Mouse (Mus musculus): ENCODE results near the gene Pdxk.

Gene Pdxk

GRCm38 (mm10) chr10:78464201-78464791 lies 479 bp downstream of the Pdxk start:
- TF ChIP-seq GATA4 (IDR thresholded peaks at IDR 0.05; ENCODE audit: insufficient replicate concordance, low read length), result no peak

- no peak for TF ChIP-seq GATA4 (IDR thresholded peaks at IDR 0.05; ENCODE audit: insufficient replicate concordance, low read length)
Observed at GRCm38 (mm10) chr10:78463769-78464167, 1.0 kb downstream of the Pdxk start.

GRCm38 (mm10) chr10:78462945-78463768 lies 1.6 kb downstream of the Pdxk start:
- TF ChIP-seq GATA4 (IDR thresholded peaks at IDR 0.05; ENCODE audit: insufficient replicate concordance, low read length), result no peak

- TF ChIP-seq GATA4 (IDR thresholded peaks at IDR 0.05; ENCODE audit: insufficient replicate concordance, low read length), result no peak
Observed at GRCm38 (mm10) chr10:78461767-78462166, 3.0 kb downstream of the Pdxk start.

GRCm38 (mm10) chr10:78460463-78460862 lies 4.3 kb downstream of the Pdxk start:
- TF ChIP-seq GATA4 (IDR thresholded peaks at IDR 0.05; ENCODE audit: insufficient replicate concordance, low read length), result no peak

- no peak for TF ChIP-seq GATA4 (IDR thresholded peaks at IDR 0.05; ENCODE audit: insufficient replicate concordance, low read length)
Observed at GRCm38 (mm10) chr10:78458348-78459111, 6.2 kb downstream of the Pdxk start.

- TF ChIP-seq GATA4 (IDR thresholded peaks at IDR 0.05; ENCODE audit: insufficient replicate concordance, low read length), result no peak
Observed at GRCm38 (mm10) chr10:78457495-78458347, 7.1 kb downstream of the Pdxk start.

- TF ChIP-seq GATA4 (IDR thresholded peaks at IDR 0.05; ENCODE audit: insufficient replicate concordance, low read length), result no peak
Observed at GRCm38 (mm10) chr10:78456696-78457095, 8.1 kb downstream of the Pdxk start.

GRCm38 (mm10) chr10:78452641-78453040 lies 12.1 kb downstream of the Pdxk start:
- no peak for TF ChIP-seq GATA4 (IDR thresholded peaks at IDR 0.05; ENCODE audit: insufficient replicate concordance, low read length)

- no peak for TF ChIP-seq GATA4 (IDR thresholded peaks at IDR 0.05; ENCODE audit: insufficient replicate concordance, low read length)
Observed at GRCm38 (mm10) chr10:78450761-78451160, 14.0 kb downstream of the Pdxk start.

GRCm38 (mm10) chr10:78447396-78447795 lies 17.4 kb downstream of the Pdxk start:
- TF ChIP-seq GATA4 (IDR thresholded peaks at IDR 0.05; ENCODE audit: insufficient replicate concordance, low read length), result no peak

- no peak for TF ChIP-seq GATA4 (IDR thresholded peaks at IDR 0.05; ENCODE audit: insufficient replicate concordance, low read length)
Observed at GRCm38 (mm10) chr10:78446195-78446594, 18.6 kb downstream of the Pdxk start.

GRCm38 (mm10) chr10:78442292-78442691 lies 22.5 kb downstream of the Pdxk start:
- TF ChIP-seq GATA4 (IDR thresholded peaks at IDR 0.05; ENCODE audit: insufficient replicate concordance, low read length), result no peak

GRCm38 (mm10) chr10:78441606-78442005 lies 23.2 kb downstream of the Pdxk start:
- TF ChIP-seq GATA4 (IDR thresholded peaks at IDR 0.05; ENCODE audit: insufficient replicate concordance, low read length), result no peak

- no peak for TF ChIP-seq GATA4 (IDR thresholded peaks at IDR 0.05; ENCODE audit: insufficient replicate concordance, low read length)
Observed at GRCm38 (mm10) chr10:78440812-78441211, 24.0 kb downstream of the Pdxk start.
